In genomic region chr13:100067821-100068220, GRCm38 (mm10) we compare ENCODE assay signal across 1 mouse cellular context.
TF ChIP-seq lines count a peak whose summit lies in the region.

No protein-coding gene starts in this region.

TF ChIP-seq in MEL, 35 proteins besides CTCF, POLR2A, EP300 and RAD21 (continued from another document):
- TF ChIP-seq KAT2A (conservative IDR thresholded peaks at IDR 0.05; ENCODE audit: low read depth, low read length) = no peak
